Mouse (Mus musculus) kidney, postnatal 14 days (tissue): ENCODE results near the gene Cdk14.
"Not testable (repeated sequence)": the region's sequence is repeated elsewhere in the genome, so short reads cannot be mapped to it uniquely, and the experiment has no call there.

Experiments used
- DNase-seq: peaks from one replicate; pipeline ENCODE4 v3.0.0; 2022; ENCODE audit warnings: mixed read lengths

Gene Cdk14

DNA sequence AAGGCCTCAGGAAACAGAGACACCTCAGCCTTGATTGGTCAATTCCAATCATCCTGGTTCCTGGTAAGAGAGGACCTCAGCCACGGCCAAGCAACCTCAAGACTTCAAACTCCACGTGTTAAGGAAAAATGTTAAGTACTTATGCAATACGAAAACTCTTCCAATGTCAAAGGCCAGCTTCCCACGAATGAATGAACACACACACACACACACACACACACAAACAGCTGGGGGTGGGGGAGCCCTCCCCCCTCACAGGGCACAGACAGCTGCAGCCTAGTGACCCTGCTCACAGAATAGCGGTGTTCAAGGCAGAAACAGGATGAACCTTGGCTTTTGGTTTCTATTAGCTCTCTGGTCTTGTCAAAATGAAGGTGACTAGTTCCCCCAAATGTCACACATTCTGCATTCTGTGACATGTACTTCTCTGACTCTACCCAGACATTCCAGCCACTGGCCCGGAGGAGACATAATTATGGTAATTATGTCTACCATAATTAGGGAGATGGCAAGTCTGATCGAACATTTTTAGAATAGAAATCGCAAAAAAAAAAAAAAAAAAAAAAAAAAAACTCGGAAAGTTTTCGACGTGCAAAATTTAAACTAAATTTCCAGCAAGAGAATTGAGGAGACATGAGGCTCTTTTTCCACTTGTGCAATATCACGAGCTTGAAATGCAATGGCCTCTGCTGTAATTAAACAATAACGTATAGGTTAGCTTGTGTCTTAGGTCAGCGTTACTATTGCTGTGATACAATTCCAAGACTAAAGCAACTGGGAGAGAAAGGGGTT lies 54.6 kb downstream of the Cdk14 start:
- no peak for DNase-seq

- DNase-seq, result no peak
Measured at GRCm38 (mm10) chr5:5361684-5362083, 58.4 kb downstream of the Cdk14 start.

- DNase-seq, result no peak
Measured at GRCm38 (mm10) chr5:5360338-5360737, 59.8 kb downstream of the Cdk14 start.

- DNase-seq, result no peak
Measured at GRCm38 (mm10) chr5:5359915-5360314, 60.2 kb downstream of the Cdk14 start.

DNA sequence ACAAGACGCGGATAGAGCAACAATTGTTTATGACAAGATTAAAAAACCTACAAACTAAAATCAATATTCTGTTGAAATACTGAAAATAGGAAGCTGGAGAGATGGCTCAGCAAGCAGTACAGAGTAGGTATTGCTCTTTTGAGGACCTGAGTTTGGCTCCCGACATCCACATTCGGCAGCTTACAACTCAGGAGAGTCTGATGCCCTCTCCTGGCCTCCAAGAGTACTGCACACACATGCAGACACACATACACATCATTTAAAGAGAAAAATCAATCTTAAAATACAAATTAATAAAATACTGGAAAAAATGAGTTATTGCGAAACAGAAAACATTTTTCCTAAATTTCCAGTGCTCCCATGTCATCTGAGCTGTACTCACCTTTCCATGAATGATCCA lies 60.7 kb downstream of the Cdk14 start:
- no peak for DNase-seq

DNA sequence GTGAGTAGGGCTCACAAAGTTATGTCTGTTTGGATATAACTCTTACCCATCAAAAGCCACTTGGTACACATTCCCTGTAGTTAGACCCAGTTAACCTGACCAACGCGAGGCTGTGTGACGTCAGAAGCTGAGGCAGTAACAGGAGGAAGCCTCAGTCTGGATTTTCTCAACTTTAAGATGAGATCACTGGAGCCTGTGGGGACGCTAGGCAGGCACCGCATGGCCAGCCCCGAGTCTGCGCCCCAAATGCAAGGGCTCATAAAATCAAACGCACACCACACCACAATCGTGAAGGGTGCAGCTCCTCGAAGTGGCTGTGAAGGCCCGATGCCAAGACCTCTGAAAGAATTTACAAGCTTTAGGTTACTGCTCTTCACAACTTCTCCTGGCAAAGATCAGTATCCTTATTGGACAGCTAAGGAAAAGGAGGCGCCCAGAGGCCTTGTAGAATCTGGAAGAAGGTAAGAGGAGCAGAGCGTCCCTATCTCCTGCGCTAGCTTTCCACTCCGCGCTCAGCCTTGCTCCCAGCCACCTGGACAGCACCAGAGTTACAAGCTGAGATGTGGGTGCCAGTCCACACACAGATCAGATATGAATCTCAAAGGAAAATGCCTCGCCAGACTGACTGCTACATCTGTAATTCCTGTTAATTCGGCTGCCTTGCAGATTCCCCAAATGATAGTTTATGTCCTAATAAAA lies 61.9 kb downstream of the Cdk14 start:
- no peak for DNase-seq

DNA sequence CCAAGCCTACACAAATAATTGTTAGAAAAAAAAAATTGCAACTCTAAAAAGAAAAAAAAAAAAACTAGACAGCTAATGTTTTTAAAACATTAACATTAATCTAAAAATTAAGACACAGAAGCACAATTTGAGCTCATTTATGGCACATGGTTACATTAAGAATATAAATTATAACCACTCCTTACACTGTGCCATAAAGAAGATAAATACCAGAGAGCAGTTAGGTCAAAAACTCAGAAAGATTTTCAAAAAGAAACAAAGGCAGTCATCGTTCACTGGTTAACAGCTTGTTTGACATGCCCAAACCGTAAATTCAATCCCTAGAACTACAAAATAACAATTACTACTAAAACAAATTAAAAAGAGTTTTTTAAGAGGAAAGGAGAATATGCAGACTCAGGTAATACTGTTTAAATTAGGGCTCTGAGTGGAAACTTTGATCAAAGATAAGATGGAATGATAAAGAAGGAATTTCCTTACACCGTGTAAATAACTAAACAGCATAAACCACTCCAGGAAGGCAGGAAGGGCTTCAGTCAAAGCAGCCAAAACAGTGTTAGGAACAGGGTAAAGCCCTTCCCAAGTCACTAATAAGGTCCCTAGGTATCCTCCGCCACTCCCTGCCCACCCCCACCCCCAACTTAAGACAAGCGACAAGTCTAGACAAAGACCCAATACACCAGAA lies 65.3 kb downstream of the Cdk14 start:
- DNase-seq, result no peak

- no peak for DNase-seq
Measured at GRCm38 (mm10) chr5:5353946-5354345, 66.2 kb downstream of the Cdk14 start.

DNA sequence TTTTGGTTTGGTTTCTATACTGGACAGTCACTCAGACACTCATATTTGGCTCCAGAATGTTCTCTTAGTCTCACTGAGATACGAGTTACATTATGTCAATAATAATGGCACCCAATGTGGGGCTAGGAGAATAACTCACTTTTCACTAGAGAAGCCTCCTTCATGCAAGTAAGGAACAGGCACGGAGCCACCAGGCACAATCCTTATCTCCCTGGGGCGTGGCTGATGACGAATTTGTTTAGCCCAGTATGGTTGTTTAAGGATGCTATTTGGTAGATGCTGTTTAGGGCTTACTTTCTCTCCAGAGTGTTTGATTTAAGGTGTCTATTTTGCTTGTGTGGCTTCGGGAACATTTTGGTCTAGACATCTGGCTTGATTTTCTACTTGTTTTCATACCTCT lies 75.5 kb downstream of the Cdk14 start:
- DNase-seq, result no peak

GRCm38 (mm10) chr5:5343741-5344140 lies 76.4 kb downstream of the Cdk14 start:
- DNase-seq, result no peak

DNA sequence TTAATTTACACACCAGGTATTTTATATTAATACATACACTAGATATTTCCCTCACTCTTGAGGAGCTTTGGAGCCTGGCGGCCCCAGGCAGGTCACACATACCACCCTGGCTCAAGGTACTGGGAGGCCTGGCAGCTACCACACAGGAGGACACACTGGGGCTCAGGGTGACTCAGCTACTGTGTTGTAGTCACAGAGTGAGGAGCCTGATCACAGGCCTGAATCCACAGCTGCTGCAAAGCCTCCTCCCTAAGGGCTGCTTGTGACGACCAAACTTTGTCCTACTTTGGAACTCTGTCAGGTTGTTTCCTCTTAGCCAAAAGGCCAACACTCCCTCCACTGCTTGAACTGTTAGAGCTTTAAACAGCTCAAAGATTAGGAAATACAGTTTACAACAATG lies 76.8 kb downstream of the Cdk14 start:
- DNase-seq, result no peak

GRCm38 (mm10) chr5:5342410-5343137 lies 77.5 kb downstream of the Cdk14 start:
- DNase-seq, result peak; percentile 80

GRCm38 (mm10) chr5:5341611-5342010 lies 78.5 kb downstream of the Cdk14 start:
- DNase-seq, result no peak

- no peak for DNase-seq
Measured at GRCm38 (mm10) chr5:5333916-5334315, 86.2 kb downstream of the Cdk14 start.

- DNase-seq, result no peak
Measured at GRCm38 (mm10) chr5:5330926-5331460, 89.1 kb downstream of the Cdk14 start.

- not testable (repeated sequence) for DNase-seq
Measured at GRCm38 (mm10) chr5:5329018-5329417, 91.1 kb downstream of the Cdk14 start.

DNA sequence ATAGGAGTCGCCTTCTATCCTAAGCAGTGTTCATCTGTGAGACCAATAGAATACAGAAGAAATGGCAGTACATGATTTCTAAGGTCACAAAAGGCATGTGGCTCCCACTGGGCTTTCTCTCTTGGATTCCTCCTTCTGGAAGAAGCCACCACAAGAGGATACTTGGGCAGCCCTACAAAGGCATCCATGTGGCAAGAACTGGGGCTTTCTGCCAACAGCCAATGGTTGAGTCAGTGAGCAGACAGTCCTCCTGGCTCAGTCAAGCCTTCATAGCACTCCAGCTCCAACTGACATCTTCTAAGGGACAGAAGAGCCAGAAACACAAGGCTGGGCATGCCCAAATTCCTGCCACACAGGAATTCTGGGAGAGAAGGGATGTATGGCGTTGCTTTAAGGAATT lies 93.4 kb downstream of the Cdk14 start:
- no peak for DNase-seq

GRCm38 (mm10) chr5:5322699-5323098 lies 97.4 kb downstream of the Cdk14 start:
- DNase-seq, result no peak

DNA sequence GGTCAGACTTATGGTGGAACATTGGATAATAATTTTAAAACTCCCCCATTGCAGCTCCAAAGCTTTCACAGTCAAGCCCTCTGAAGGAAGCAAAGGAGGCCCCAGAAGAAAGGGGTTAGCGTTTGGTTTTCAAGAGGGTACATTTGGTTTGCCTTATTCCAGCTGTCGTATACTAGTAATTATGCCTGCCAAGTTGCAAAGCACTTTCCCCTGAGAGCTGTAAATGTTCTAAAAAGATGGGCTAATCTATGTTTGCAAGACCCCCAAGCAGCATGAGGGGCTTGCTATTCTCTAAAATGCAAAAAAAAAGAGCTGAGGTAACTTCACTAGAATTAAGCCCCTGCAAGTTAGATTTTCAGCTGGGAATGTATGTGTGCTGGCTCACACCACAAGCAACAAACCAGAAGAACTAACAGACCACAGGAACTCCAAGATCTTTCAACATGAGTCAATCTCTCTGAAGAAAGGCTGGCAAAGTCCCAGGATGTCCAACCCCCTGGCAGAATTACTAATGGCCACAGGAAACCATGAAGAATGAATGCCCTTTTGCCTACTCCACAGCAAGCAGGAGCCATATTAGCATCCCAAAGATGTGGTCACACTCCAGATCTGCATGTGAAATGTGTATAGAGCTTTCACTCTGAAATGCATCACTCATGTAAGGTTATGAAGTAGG lies 99.5 kb downstream of the Cdk14 start:
- DNase-seq, result peak; percentile 12

DNA sequence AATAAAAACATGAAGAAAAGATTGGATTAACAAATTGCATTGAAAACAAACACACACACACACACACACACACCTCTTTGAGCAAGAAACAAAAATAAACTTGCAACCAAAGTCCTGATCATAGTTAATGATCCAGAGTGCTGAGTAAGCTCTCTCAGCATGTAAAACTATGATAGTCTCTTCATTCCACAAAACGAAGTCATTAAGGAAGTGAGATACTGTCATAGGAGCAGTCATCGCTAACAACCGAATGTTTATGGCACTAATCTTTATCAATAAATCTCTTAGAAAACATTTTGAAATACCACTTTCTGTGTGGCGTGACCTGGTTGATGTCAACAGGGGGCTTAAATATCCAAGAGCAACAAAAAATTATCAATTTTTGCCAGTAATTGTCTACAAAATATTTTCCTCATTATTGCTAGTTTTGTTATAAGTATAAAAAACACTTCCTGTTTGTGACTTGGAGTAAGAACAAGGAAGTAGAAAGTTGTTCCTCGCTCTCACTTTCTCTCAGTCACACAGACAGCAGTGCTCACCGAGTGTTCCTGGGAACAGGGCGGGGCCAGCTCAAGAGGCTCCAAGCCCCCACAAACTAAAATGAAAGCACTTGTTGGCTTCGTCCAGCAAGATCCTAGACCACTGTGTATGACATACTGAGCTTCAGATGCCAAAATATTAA lies 100.1 kb downstream of the Cdk14 start:
- DNase-seq, result no peak

DNA sequence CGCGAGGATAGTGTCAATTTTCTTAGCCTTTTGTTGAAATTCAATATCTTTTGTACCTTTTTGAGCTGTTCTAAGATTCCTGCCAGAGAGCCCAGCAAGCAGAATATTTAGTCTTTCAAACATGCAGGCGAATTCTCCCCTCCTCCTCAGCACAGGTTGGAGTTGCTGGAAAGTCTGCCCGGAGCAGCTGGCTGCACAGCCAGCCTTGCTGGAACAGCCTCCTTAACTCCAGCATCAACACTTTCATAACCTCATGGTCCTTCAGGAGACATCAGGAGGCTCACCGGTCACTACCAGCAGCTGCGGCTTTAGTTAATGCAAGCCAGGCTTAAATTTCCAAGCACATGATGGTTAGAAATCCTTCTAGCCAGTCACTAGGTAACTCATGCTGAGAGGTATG lies 105.8 kb downstream of the Cdk14 start:
- no peak for DNase-seq
